Mouse (Mus musculus): Measurements from ENCODE around the gene Arvcf. TPM values are rescaled to one million over a fixed set of nuclear protein-coding genes. Genes with fewer than 3 reads are reported as not detected.

Gene Arvcf
- total RNA-seq, 2 experiments from 2014 or later: 0.21 to 1.9 TPM

DNA sequence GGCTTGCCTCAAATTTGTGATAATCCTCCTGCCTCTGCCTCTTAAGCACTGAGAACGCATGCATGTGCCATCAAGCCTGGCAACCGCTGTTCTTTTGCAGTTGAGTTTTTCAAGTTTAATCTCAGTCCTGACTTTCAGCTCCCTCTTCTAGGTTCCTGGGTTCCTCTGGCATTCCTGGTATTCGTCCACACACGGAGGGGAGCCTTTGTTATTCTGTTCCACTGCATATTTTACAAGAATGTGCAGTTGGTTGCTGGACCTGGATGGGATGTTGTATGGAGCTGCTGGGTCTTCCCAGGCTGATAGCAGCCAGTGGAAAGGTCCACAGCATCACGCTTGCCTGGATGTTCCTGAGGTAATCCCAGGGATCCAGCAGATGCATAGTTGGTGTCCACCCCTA lies 37.4 kb downstream of the Arvcf start:
- no peak for ATAC-seq (replicated peaks; ENCODE audit: poor library complexity, severe bottlenecking)

DNA sequence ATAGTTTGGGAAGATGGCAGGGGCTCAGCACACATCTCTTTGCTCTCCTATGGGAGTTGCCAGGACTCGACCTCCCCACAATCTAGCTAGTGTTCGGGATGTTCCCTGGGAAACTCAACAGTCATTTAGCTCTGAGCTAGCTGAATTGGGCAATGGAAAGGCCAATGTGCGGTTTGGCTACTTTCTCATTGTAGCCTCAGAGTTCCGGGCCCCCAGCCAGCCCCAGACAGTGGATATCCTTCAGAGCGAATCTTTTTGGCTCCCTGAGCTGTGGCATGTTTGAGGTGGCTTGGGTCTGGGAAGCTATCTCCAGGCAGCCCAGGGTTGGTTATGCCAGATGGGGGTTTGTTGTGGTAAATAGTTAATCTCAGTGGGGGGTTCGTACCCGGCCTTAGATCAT lies 38.5 kb downstream of the Arvcf start:
- no peak for ATAC-seq (replicated peaks; ENCODE audit: poor library complexity, severe bottlenecking)

DNA sequence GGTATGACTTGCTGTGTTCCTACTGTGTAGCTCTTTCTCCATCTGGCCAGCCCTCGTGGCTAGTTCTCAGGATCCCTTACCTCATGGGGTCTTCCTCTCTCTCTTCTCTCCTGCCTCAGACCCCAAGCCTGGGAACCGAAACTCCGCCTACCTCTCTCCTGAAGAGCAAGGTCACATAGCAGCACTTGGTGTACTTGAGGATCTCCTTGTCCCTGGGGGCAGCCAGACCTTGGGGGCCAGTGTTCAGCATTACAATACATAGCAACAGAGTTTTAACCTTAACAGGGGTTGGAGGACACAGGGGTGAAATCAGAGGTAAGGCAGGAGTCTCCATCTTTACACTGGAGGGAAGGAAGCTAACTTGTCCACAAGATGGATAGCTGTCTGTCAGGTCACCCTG lies 39.0 kb downstream of the Arvcf start:
- ATAC-seq (replicated peaks; ENCODE audit: poor library complexity, severe bottlenecking): no peak

DNA sequence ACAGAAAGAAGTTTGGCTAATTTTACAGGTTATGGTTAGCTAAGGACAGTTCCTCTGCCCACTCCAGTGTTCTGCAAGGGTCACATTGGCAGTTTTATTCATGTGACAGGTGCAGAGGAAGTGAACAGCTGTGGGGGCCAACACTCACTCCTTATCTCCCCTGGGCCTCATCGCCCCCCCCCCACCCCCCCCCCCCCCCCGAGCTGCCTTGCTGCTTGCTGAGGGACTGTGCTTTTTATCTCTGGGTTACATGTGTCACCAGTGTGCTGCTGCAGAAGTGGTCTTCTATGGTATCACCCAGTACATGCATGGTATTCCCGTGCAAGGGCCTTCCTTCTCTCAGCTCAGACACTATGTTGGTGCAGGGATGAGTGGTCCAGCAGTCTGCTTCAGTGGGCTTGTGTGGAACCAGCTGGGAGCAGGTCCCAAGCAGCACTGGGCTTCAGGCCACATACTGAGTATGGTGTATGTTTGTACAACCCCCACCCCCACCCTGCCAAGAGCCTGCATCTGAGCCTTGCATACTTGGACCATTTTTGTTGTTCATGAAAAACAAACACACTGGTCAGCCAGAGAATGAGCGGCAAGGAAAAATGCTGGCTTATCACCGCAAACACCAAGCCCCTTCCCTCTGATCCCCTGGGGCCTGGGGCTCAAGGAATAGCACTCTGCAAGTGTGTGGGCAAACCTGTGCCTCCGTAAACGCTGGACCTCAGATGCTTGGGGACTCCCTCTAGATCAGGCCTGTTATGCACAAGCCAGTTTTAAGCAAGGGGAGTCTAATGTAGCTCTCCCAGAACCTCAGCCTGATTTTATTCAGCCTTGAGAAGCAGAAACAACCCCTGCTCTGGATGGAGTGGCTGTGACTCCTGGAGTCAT lies 40.0 kb downstream of the Arvcf start:
- ATAC-seq (replicated peaks; ENCODE audit: poor library complexity, severe bottlenecking): no peak

DNA sequence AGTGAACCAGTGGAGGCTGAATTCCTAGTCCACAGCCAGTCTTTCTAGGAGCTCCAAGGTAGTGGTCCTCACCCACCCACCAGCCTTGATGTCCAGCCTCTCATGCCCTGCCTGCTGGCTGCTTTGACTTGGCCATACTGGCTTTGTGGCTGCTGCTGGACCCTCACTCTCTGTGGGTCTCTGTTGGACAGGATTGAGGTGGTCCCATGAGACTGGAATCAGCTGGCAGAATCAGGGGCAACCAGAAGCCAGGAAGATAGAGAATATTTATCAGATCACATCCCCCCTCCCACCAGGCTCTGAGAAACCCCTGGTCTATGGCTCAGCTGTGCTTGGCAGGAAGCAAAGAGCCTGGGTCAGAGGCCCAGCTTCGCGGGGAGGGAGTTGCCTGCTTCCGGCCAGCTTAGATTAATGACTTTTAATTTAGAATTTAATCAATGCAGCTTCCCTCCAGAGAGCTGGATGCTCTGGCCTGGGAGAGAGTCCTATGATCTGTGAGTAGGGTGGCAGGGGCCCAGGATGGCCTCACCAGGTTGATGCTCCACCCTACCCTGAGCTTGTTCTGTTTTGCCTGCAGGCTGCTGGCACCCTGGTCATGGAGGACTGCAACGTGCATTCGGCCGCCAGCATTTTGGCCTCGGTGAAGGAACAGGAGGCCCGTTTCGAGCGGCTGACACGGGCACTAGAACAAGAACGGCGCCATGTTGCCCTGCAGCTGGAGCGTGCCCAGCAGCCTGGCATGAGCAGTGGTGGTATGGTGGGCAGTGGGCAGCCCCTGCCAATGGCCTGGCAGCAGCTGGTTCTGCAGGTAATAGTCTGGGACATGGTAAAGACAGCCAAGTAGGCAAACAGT lies 40.8 kb downstream of the Arvcf start:
- ATAC-seq (replicated peaks; ENCODE audit: poor library complexity, severe bottlenecking): no peak

DNA sequence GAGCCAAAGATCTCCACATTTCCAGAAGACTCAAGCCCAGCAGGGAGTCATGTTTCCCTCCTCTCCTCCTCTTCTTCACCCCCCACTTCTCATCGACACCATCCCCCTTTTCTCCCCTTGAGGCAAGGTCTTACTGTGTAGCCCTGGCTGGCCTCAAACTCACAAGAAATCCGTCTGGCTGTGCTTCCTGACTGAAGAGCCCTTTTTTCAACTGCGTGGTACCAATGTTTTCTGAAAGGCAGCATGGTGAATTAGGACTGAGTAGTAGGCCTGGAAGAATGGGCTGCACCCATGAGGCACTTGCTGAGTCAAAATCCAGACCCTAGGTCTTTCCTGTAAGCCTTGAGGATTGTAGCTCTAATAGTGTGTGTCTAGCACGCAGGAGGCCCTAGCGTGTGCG lies 42.4 kb downstream of the Arvcf start:
- ATAC-seq (replicated peaks; ENCODE audit: poor library complexity, severe bottlenecking): no peak

DNA sequence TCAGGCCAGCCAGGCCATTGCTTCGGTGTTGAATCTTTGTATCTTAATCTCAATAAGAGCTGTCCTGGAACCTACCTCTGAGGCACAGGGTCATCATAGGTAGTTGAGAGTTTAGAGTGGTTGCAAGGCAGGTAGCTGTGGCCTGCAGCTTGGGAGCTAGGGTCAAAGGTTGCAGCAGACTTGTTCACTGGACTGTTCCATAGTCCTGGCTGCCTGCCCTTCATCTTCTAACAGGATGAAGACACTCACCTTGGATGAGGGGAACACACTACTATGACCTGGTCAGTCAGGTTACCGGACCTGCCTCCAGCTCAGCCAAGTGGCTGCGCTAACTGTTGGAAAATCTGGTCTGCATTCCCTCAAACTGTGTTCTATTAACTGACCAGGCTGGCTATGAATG lies 43.1 kb downstream of the Arvcf start:
- no peak for ATAC-seq (replicated peaks; ENCODE audit: poor library complexity, severe bottlenecking)

DNA sequence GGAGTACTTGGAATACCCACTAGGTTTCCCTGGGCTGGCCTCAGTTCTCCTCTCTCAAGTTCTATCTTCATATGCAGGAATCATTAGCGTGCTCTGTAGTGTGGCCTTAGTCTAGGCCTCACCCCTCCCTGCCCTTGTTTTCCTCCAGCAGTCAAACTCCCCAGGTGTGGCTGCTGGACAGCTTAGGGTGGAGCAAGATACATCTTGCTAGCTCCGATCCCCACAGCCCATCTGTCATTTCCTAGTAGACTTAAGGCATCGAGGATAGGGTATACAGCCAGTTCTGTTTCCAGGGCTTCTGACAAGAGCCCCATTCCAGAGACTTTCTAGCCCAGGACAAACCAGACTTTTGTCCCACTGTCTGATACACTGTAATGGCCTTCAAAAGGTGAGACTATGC lies 43.7 kb downstream of the Arvcf start:
- no peak for ATAC-seq (replicated peaks; ENCODE audit: poor library complexity, severe bottlenecking)

DNA sequence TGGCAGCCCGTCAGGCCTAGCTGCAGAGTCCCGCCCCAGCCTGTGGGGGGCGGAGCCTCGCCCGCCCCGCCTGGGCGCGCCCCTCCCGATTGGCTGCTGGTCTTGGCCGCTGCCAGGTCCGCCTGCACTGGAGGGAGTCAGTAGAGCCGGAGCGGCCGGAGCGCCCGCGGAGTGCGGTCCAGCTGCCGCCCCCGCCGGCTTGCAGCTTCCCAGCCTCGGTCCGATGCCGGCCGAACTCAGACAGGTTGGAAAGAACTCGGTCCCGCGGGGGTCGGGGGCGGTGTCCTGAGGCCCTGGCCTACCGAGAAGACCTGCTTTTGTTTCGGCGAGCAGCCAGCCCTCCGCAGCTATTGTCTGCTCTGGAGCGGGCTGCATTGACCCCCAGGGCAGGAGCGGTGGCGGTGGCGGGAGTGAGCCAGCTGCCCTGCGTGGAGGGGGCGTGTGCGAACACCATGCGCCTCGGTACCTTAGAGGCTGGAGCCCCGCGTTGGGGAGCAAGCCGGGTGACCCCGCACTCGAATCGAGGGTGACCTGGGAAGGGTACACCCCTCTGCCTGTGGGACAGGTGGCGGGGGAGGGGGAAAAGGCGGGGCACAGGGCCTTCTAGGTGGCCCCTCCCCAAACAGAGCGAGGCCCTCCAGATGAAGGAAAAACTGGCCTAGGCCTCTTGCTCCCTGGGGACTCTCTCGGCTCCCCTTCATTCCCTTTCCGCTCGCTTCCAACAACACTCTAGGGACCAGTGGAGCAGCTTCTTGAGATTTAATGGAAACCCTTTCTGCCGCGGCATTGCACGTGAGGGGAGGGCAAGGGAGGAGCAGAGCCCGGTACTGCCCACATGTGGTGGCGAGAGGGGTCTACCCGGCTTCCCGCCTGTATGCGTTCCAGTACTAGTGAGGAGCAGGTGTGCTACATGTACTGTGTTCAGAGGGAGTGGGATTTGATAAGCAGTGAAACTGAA lies 44.8 kb downstream of the Arvcf start:
- peak; percentile 85 for ATAC-seq (replicated peaks; ENCODE audit: poor library complexity, severe bottlenecking)

DNA sequence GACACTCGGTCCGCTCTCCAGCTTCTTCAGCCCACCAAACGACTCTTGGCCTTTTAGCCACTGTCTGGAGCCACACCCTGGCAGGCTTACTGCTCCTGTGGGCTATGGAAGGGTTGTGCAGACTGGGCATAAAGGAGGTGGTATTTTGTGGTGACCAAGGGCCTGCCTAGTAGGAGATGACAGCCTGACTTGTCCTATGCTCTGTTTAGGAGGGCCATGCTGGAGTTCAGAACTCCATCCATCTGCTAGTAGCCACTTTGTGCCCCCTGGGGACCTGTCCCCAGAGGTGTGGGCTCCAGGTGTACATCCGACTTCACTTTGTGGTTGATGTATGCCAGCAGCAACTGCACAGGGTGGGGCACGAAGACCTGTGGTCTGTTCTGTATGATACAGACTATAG lies 45.6 kb downstream of the Arvcf start:
- ATAC-seq (replicated peaks; ENCODE audit: poor library complexity, severe bottlenecking): no peak

DNA sequence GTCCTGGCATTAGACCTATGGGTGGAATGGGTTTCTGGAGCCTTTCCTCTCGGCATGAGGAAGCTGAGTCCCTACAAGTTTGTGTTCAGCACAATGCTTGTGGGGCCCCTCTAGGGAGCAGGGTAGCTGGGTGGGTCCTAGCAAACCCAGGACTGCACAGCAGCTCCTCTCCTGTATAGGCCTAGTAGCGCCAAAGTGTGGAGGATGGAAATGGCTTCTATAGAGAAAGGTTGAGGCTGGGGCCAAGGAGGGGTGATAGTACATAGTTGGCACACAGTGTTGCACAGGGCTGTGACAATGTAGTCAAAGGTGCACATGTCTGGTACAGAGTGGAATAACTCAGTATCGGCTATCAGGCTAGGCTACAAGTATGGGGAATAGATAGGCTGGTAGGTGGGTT lies 46.1 kb downstream of the Arvcf start:
- ATAC-seq (replicated peaks; ENCODE audit: poor library complexity, severe bottlenecking): no peak

DNA sequence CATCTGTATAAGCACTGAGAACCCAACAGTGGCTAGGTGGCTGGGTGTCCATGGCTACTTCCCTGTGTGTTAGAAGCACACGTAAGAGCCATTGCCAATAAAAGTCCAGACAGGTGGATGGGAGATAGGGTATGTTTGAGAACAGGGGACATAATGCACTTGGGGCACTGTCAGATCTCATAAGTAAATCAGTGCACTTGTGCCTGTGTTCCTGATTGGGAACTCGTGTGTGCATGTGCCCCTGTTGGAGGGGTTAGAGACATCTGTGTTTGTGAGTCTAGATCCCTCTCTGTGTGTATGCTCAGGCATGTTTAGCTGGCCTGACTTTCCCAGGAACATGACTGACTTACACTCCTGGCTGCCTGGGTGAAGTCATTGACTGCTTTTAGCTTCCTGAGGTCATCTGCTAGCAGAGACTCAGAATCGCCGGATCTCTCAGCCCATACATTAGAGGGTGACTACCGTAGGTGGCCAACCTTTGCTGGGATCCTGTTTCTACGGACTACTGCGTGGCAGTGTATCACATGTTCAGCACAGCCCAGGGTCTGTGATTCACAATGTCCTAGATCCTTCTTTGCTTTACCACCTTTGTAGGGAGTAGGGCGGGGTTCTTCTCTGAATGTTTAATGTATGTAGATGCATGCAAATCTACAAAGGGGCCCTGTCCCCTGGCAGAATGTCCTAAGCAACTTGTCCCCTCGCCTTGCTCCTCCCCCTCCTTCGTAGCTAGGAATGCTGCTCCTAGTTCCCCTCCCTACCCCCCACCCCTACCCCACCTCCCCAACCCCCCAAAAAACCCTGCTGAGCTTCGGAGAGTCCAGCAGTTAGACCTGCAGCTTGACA lies 47.0 kb downstream of the Arvcf start:
- ATAC-seq (replicated peaks; ENCODE audit: poor library complexity, severe bottlenecking): no peak

DNA sequence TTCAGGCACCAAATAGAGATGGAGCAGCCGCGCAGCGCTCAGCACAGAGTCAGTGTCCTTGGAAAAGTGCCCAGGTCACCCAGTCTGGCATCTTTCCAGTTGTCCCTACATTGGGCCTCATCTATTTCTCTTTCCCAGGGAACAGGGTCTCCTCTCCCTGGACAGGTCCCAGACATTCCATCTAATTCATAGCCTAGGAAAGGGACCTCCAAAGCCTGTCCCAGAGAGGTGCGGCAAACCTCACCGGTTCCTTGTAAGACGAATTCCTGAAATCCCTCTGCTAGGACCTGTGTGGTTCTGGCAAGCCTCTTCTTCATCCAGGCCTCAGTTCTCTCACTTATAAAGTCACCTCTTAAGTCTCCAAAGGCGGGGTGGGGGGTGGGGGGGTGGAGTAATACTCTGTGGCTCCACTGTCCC lies 47.6 kb downstream of the Arvcf start:
- no peak for ATAC-seq (replicated peaks; ENCODE audit: poor library complexity, severe bottlenecking)

DNA sequence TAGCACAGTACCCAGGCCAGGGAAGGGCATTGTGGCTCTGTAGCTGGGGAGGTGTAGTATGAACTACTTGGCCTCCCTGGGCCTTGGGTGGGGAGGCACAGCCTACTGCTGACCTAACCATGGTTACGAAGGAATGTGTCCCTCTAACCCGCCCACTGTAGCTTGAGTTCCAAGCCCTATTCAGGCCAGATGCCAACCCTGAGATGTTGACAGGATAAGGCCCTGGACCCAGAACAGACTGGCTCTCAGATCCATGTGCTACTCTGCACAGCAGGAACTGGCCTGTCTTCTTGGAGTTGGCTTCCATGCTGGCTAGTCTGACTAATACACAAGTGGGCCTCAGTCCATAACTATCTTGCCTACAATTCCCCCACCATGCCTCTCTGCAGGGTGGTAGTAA lies 48.2 kb downstream of the Arvcf start:
- ATAC-seq (replicated peaks; ENCODE audit: poor library complexity, severe bottlenecking): no peak

DNA sequence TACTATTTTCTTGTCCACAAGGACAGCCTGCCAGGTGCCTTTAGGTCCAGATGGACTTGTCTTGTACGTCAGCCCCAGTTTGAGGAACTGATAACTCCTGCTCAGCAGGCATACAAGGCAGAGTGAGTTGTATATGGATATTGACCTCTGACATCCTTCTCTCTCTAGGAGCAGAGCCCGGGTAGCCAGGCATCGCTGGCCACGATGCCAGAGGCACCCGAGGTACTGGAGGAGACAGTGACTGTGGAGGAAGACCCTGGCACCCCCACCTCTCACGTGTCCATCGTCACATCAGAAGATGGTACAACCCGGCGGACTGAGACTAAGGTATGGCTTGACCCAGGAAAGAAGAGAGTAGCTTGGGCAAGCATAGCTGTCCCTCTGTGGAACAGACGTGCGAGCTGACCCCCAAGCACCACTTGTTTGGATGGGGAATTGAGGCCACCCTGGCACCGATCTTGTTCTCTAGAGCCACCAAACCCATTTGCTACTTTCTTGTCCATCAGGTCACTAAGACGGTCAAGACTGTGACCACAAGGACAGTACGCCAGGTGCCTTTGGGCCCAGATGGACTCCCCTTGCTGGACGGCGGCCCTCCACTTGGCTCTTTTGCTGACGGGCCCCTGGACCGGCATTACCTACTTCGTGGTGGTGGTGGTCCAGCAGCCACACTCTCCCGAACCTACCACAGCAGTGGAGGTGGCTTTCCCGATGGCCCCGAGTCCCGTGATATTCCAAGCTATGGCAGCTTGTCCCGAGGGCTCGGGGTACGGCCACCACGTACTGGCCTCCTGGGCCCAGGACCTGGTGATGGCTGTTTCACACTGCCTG lies 49.0 kb downstream of the Arvcf start:
- ATAC-seq (replicated peaks; ENCODE audit: poor library complexity, severe bottlenecking): no peak

DNA sequence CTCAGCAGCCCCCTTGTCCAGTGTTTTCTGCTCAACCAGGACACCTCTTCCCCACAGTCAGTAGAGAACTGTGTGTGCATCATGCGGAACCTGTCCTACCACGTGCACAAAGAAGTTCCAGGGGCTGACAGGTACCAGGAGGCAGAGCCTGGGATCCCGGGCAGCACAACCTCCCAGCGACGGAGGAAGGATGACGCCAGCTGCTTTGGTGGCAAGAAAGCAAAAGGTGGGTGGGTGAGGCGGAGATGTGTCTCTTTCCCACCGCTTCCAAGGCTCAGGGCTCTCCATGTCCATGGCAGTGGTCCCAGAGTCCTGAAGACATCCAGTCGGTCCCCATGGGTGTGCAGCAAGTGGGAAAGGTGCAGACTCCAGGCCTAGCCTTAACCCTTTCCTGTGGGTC lies 52.0 kb downstream of the Arvcf start:
- ATAC-seq (replicated peaks; ENCODE audit: poor library complexity, severe bottlenecking): no peak

DNA sequence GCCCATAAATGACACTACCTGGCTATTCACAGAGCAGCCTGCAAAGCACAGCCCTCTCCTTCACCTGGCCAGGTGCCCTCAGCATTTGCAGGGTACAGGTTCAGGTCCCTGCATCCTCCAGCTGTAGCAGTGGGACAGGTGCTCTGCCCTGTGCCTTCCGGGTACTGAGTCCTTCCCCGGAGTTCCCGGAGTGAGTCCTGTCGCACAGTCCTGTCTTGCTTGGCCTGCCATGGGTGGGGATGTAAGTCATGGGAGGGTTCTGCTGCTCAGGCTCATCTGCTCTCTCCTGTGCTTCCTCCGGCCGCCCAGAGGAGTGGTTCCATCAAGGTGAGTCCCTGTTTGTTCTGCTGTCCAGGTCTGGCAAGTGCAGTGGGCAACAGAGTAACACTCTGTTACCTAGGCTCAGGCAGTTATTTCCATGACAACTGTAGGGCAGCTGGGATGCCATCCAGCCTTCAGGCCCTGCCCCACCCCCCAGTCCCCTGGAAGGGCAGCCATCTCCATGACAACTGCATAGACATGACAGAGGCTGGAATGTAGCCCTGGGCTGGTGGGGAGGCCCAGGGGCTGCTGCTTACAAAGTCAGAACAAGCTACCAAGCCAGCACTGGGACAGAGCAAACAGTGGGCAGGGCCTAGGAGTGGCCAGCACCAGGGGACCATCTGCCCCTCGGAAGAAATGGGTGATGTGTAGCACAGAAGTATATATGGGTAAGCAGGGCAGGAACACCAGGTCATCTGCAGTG lies 52.7 kb downstream of the Arvcf start:
- ATAC-seq (replicated peaks; ENCODE audit: poor library complexity, severe bottlenecking): no peak

DNA sequence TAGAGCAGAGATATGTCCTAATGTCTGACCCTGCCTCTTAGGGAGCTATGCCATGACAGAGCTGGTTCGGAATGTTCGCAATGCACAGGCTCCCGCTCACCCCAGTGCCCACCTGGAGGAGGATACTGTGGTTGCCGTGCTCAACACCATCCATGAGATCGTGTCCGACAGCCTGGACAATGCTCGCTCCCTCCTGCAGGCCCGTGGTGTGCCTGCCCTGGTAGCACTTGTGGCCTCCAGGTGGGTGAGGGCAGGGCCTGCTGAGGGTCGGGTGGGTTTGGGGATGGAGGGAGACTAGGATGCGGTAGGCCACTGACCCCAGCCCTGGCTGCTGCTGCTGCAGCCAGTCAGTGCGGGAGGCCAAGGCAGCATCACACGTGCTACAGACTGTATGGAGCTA lies 55.3 kb downstream of the Arvcf start:
- ATAC-seq (replicated peaks; ENCODE audit: poor library complexity, severe bottlenecking): no peak

All from granulocyte monocyte progenitor cell, adult 5-6 weeks (primary cell).